Comparison of ENCODE assay signal across 15 mouse cellular contexts in genomic region chr9:122471539-122471938, GRCm38 (mm10).
DNase-seq lines count a peak whose midpoint lies in the region; ATAC-seq and TF ChIP-seq lines count a peak whose summit lies in the region.
"Had no signal": no experiment of that assay in that cellular context is flagged by ENCODE, and none has a peak within 500 bp of the region (broad histone marks: within the 10 kb centered on the region; RNA-seq: fewer than 3 reads in every experiment).

No protein-coding gene starts in this region.

- 0 out of 2 replicates have a peak, but pooled peaks cover 7% of the 10 kb centered on the region for H3K4me1 ChIP-seq in liver, embryonic 12.5 days
- no peaks in the 10 kb centered on the region for H3K4me1 ChIP-seq in kidney, embryonic 15.5 days
- H3K4me1 ChIP-seq: forebrain, embryonic 12.5 days; hindbrain, embryonic 15.5 days; neural tube, embryonic 12.5 days had no signal

- no peaks in the 10 kb centered on the region for H3K79me3 ChIP-seq in C2C12 (ENCODE audit: low read depth)

- H3K27ac ChIP-seq in liver, embryonic 12.5 days = no peak overlapping the region
- H3K27ac ChIP-seq in kidney, embryonic 15.5 days = no peak overlapping the region
- H3K27ac ChIP-seq: forebrain, embryonic 12.5 days; hindbrain, embryonic 15.5 days; neural tube, embryonic 12.5 days had no signal

- H3ac ChIP-seq in C2C12 (ENCODE audit: control insufficient read depth, insufficient read length, low read depth) = no peak overlapping the region

- H3K36me3 ChIP-seq in C2C12 (ENCODE audit: control insufficient read depth, insufficient read depth) = no peaks in the 10 kb centered on the region
- no peaks in the 10 kb centered on the region for H3K36me3 ChIP-seq in liver, embryonic 12.5 days
- no peaks in the 10 kb centered on the region for H3K36me3 ChIP-seq in kidney, embryonic 15.5 days
- H3K36me3 ChIP-seq: forebrain, embryonic 12.5 days; hindbrain, embryonic 15.5 days; neural tube, embryonic 12.5 days had no signal

- no peak overlapping the region for H3K9ac ChIP-seq in liver, embryonic 12.5 days
- no peak overlapping the region for H3K9ac ChIP-seq in kidney, embryonic 15.5 days
- H3K9ac ChIP-seq: forebrain, embryonic 12.5 days; hindbrain, embryonic 15.5 days; neural tube, embryonic 12.5 days had no signal

- WGBS in liver, embryonic 12.5 days (ENCODE audit: insufficient replicate concordance) = 87% methylated on average over 2 of the region's 2 CpGs
- 98% methylated on average over 2 of the region's 2 CpGs for WGBS in kidney, embryonic 15.5 days

- TF ChIP-seq CTCF in C2C12 (IDR thresholded peaks at IDR 0.05; ENCODE audit: control insufficient read depth, insufficient read depth, insufficient read length) = no peak

- H3K4me3 ChIP-seq in C2C12 (ENCODE audit: insufficient read depth, poor library complexity, severe bottlenecking) = no peak overlapping the region
- H3K4me3 ChIP-seq in liver, embryonic 12.5 days = no peak overlapping the region
- no peak overlapping the region for H3K4me3 ChIP-seq in kidney, embryonic 15.5 days (replicated peaks)
- H3K4me3 ChIP-seq: forebrain, embryonic 12.5 days; hindbrain, embryonic 15.5 days; megakaryocyte, embryonic 14.5 days; neural tube, embryonic 12.5 days had no signal

- 0 out of 2 replicates have a peak, but pooled peaks have one; percentile 21 for ATAC-seq in liver, embryonic 12.5 days
- no peak for ATAC-seq in kidney, embryonic 15.5 days (replicated peaks; ENCODE audit: low FRiP score)

- no peaks in the 10 kb centered on the region for H3K27me3 ChIP-seq in C2C12 (ENCODE audit: control insufficient read depth, insufficient read depth, insufficient read length)
- no peaks in the 10 kb centered on the region for H3K27me3 ChIP-seq in liver, embryonic 12.5 days (replicated peaks)
- no peaks in the 10 kb centered on the region for H3K27me3 ChIP-seq in kidney, embryonic 15.5 days
- H3K27me3 ChIP-seq: hindbrain, embryonic 15.5 days; megakaryocyte, embryonic 14.5 days; neural tube, embryonic 12.5 days had no signal

- H3K9me3 ChIP-seq in liver, embryonic 12.5 days (replicated peaks) = no peaks in the 10 kb centered on the region
- no peaks in the 10 kb centered on the region for H3K9me3 ChIP-seq in kidney, embryonic 15.5 days (replicated peaks)
- H3K9me3 ChIP-seq: forebrain, embryonic 12.5 days; hindbrain, embryonic 15.5 days; megakaryocyte, embryonic 14.5 days; neural tube, embryonic 12.5 days had no signal

- H3K79me2 ChIP-seq in C2C12 (ENCODE audit: control insufficient read depth, insufficient read depth) = no peaks in the 10 kb centered on the region

- H3K4me2 ChIP-seq in liver, embryonic 12.5 days = no peak overlapping the region
- no peak overlapping the region for H3K4me2 ChIP-seq in kidney, embryonic 15.5 days
- H3K4me2 ChIP-seq: forebrain, embryonic 12.5 days; hindbrain, embryonic 15.5 days; neural tube, embryonic 12.5 days had no signal

- DNase-seq in adrenal gland, adult (ENCODE audit: inconsistent age in 2 of 2, low spot score in 1 of 2) = peak; percentile 41 to 70
- no peak for DNase-seq in adrenal gland, postnatal 4 days (ENCODE audit: low spot score in 2 of 2)
- DNase-seq in adipocyte (ENCODE audit: low spot score) = peak; percentile 83
- DNase-seq in frontal cortex, postnatal 10 days (ENCODE audit: low spot score in 2 of 2) = no peak
- DNase-seq in heart, adult 11 months = no peak
- DNase-seq: B cell, adult 2 months; cerebellum, postnatal 36 days; right cerebral cortex, postnatal 4 days had no signal

TF ChIP-seq in C2C12, 6 proteins besides CTCF, POLR2A, EP300 and RAD21:
- TF ChIP-seq USF1 (IDR thresholded peaks at IDR 0.05; ENCODE audit: low read depth) (peak; percentile 22), FOSL1 (IDR thresholded peaks at IDR 0.05; ENCODE audit: insufficient read depth, low read length, poor library complexity, severe bottlenecking) (peak; percentile 70), MYOD1 (IDR thresholded peaks at IDR 0.05; ENCODE audit: control insufficient read depth, insufficient read length, low read depth) (no peak), MAX (IDR thresholded peaks at IDR 0.05) (no peak), MYOG (IDR thresholded peaks at IDR 0.05; ENCODE audit: control insufficient read depth, extremely low read depth, insufficient read length) (no peak), CEBPB (IDR thresholded peaks at IDR 0.05; ENCODE audit: low read depth) (no peak)
TF ChIP-seq in C2C12: peak in this region for 2.

Comparison
In these comparisons a context has a peak if more than half of its experiments do, and no peak if none do; other contexts are left out.
1. DNase-seq: peak in adrenal gland, adult (2 of 2) and adipocyte (single experiment); none in adrenal gland, postnatal 4 days (0 of 2), frontal cortex, postnatal 10 days (0 of 2) and heart, adult 11 months (single experiment).